Mouse (Mus musculus): ENCODE results near the gene Trpm2. TPM values are rescaled to one million over a fixed set of nuclear protein-coding genes. Genes with fewer than 3 reads are reported as not detected.

Gene Trpm2
- polyA plus RNA-seq, 1 experiment from 2014 or later, result 0.66 TPM

GRCm38 (mm10) chr10:77864067-77864761 lies 106.1 kb downstream of the Trpm2 start:
- peak; percentile 93 for ATAC-seq

GRCm38 (mm10) chr10:77861675-77862074 lies 108.7 kb downstream of the Trpm2 start, which contains the start of gene Gm3285:
Gene Gm3285, plus strand, starts transcription at chr10:77861975.
- no peak for TF ChIP-seq CTCF (IDR thresholded peaks at IDR 0.05; ENCODE audit: low read depth)
- H3K9me3 ChIP-seq (ENCODE audit: control insufficient read depth), result no peaks in the 10 kb centered on the region
- H3K27ac ChIP-seq (ENCODE audit: low read depth, low read length), result no peak within 1 kb of the TSS
- no peak within 1 kb of the TSS for H3K4me3 ChIP-seq (ENCODE audit: low read depth, low read length)
- no peaks in the 10 kb centered on the region for H3K36me3 ChIP-seq (ENCODE audit: control insufficient read depth, insufficient read depth)
- no peak for ATAC-seq
- no peaks in the 10 kb centered on the region for H3K4me1 ChIP-seq (replicated peaks; ENCODE audit: control insufficient read depth, insufficient read depth, low read length)
- no peak within 1 kb of the TSS for H3K9ac ChIP-seq (ENCODE audit: low read depth, low read length)
- 55% methylated on average over 7 of the region's 7 CpGs for WGBS
- H3K4me2 ChIP-seq (replicated peaks; ENCODE audit: low read depth), result no peak within 1 kb of the TSS
- no peaks in the 10 kb centered on the region for H3K27me3 ChIP-seq (replicated peaks; ENCODE audit: control insufficient read depth, insufficient read depth, low read length)

More at GRCm38 (mm10) chr10:77864067-77864761, 106.1 kb downstream of the Trpm2 start:
- Histone ChIP-seq H3K27ac (ENCODE audit: low read depth, low read length) (no peak overlapping the region), H3K4me3 (ENCODE audit: low read depth, low read length) (peak overlapping the region; percentile 22), H3K9ac (ENCODE audit: low read depth, low read length) (no peak overlapping the region), H3K36me3 (ENCODE audit: control insufficient read depth, insufficient read depth) (no peaks in the 10 kb centered on the region), H3K27me3 (replicated peaks; ENCODE audit: control insufficient read depth, insufficient read depth, low read length) (no peaks in the 10 kb centered on the region), H3K4me1 (replicated peaks; ENCODE audit: control insufficient read depth, insufficient read depth, low read length) (no peaks in the 10 kb centered on the region), H3K9me3 (ENCODE audit: control insufficient read depth) (no peaks in the 10 kb centered on the region), H3K4me2 (replicated peaks; ENCODE audit: low read depth) (peak overlapping the region; percentile 57)
- peak; percentile 51 for TF ChIP-seq CTCF (IDR thresholded peaks at IDR 0.05; ENCODE audit: low read depth)
- WGBS, result 28% methylated on average over 14 of the region's 14 CpGs

Other genes starting within 250 kb of the Trpm2 start
- gene Krtap12-1, start 250.0 kb downstream of the Trpm2 start, polyA plus RNA-seq (2015; fragmentation: Nextera tagmentation; extraction: Ambion mirVana), result not detected in 2 replicates
- gene Gm10100, start 244.1 kb downstream of the Trpm2 start, polyA plus RNA-seq (2015; fragmentation: Nextera tagmentation; extraction: Ambion mirVana), result not detected in 2 replicates
- not detected in 2 replicates for gene Gm18596, start 227.9 kb downstream of the Trpm2 start, polyA plus RNA-seq (2015; fragmentation: Nextera tagmentation; extraction: Ambion mirVana)
- gene Gm9736, start 219.2 kb downstream of the Trpm2 start, polyA plus RNA-seq (2015; fragmentation: Nextera tagmentation; extraction: Ambion mirVana), result not detected in 2 replicates
- not detected in 2 replicates for gene Gm3233, start 210.9 kb downstream of the Trpm2 start, polyA plus RNA-seq (2015; fragmentation: Nextera tagmentation; extraction: Ambion mirVana)
- gene Gm3238, start 199.2 kb downstream of the Trpm2 start, polyA plus RNA-seq (2015; fragmentation: Nextera tagmentation; extraction: Ambion mirVana), result not detected in 2 replicates
- gene Gm7138, start 193.6 kb downstream of the Trpm2 start, polyA plus RNA-seq (2015; fragmentation: Nextera tagmentation; extraction: Ambion mirVana), result not detected in 2 replicates
- gene Gm3250, start 188.0 kb downstream of the Trpm2 start, polyA plus RNA-seq (2015; fragmentation: Nextera tagmentation; extraction: Ambion mirVana), result not detected in 2 replicates
- gene Gm7137, start 182.4 kb downstream of the Trpm2 start, polyA plus RNA-seq (2015; fragmentation: Nextera tagmentation; extraction: Ambion mirVana), result not detected in 2 replicates
- not detected in 2 replicates for gene Gm9639, start 175.5 kb downstream of the Trpm2 start, polyA plus RNA-seq (2015; fragmentation: Nextera tagmentation; extraction: Ambion mirVana)
- not detected in 2 replicates for gene Gm19668, start 171.4 kb downstream of the Trpm2 start, polyA plus RNA-seq (2015; fragmentation: Nextera tagmentation; extraction: Ambion mirVana)
- not detected in 2 replicates for gene Gm9507, start 158.7 kb downstream of the Trpm2 start, polyA plus RNA-seq (2015; fragmentation: Nextera tagmentation; extraction: Ambion mirVana)
- gene Gm2696, start 155.9 kb downstream of the Trpm2 start, polyA plus RNA-seq (2015; fragmentation: Nextera tagmentation; extraction: Ambion mirVana), result not detected in 2 replicates
- not detected in 2 replicates for gene Krtap10-4, start 143.5 kb downstream of the Trpm2 start, polyA plus RNA-seq (2015; fragmentation: Nextera tagmentation; extraction: Ambion mirVana)
- not detected in 2 replicates for gene Krtap10-10, start 134.6 kb downstream of the Trpm2 start, polyA plus RNA-seq (2015; fragmentation: Nextera tagmentation; extraction: Ambion mirVana)
- not detected in 2 replicates for gene Gm36176, start 123.8 kb downstream of the Trpm2 start, polyA plus RNA-seq (2015; fragmentation: Nextera tagmentation; extraction: Ambion mirVana)
- not detected in 2 replicates for gene Gm10318, start 117.7 kb downstream of the Trpm2 start, polyA plus RNA-seq (2015; fragmentation: Nextera tagmentation; extraction: Ambion mirVana)
- not detected in 2 replicates for gene Gm3285, start 108.6 kb downstream of the Trpm2 start, polyA plus RNA-seq (2015; fragmentation: Nextera tagmentation; extraction: Ambion mirVana)
- 2.1 TPM in 2 replicates for gene Lrrc3, start 68.0 kb downstream of the Trpm2 start, polyA plus RNA-seq (2015; fragmentation: Nextera tagmentation; extraction: Ambion mirVana)
- gene 1810043G02Rik, start 8.0 kb upstream of the Trpm2 start, polyA plus RNA-seq (2015; fragmentation: Nextera tagmentation; extraction: Ambion mirVana), result 8.5 and 8.6 TPM in 2 replicates
- gene Pfkl, start 39.5 kb upstream of the Trpm2 start, polyA plus RNA-seq (2015; fragmentation: Nextera tagmentation; extraction: Ambion mirVana), result 42.3 and 51.1 TPM in 2 replicates
- 0.14 and 0.31 TPM in 2 replicates for gene Dnmt3l, start 71.4 kb upstream of the Trpm2 start, polyA plus RNA-seq (2015; fragmentation: Nextera tagmentation; extraction: Ambion mirVana)
- gene Aire, start 73.0 kb upstream of the Trpm2 start, polyA plus RNA-seq (2015; fragmentation: Nextera tagmentation; extraction: Ambion mirVana), result 0.04 TPM in 1 of 2 replicates, not detected in the other
- 5.6 and 5.8 TPM in 2 replicates for gene Icosl, start 98.7 kb upstream of the Trpm2 start, polyA plus RNA-seq (2015; fragmentation: Nextera tagmentation; extraction: Ambion mirVana)
- 21.9 and 23.9 TPM in 2 replicates for gene D10Jhu81e, start 199.2 kb upstream of the Trpm2 start, polyA plus RNA-seq (2015; fragmentation: Nextera tagmentation; extraction: Ambion mirVana)
- gene Pwp2, start 214.6 kb upstream of the Trpm2 start, polyA plus RNA-seq (2015; fragmentation: Nextera tagmentation; extraction: Ambion mirVana), result 4.2 TPM in 2 replicates